Mouse (Mus musculus) left cerebral cortex, postnatal 25 days (tissue): ENCODE measurements around the gene Pcbp1. TPM values are rescaled to one million over a fixed set of nuclear protein-coding genes. Genes with fewer than 3 reads are reported as not detected.
A peak's percentile ranks its signal among the peaks of the same experiment; 100 is the strongest.
"Not testable (repeated sequence)": the region's sequence is repeated elsewhere in the genome, so short reads cannot be mapped to it uniquely, and the experiment has no call there.

ENCODE experiments used
- DNase-seq, 2 experiments: peaks; one replicate each; pipeline ENCODE4 v3.0.0; 2022; ENCODE audit warnings: low spot score in 2 of 2, mixed read lengths in 1 of 2
- intact Hi-C: fragments of 180-260 bp; cut with DNase I; formaldehyde crosslinking; loops from one replicate; pipeline ENCODE4 v1.15.1; 2025
- total RNA-seq, 2 experiments: library from RNA; stranded (reverse); gene quantifications; 2 replicates each; pipeline ENCODE4 v1.2.3; 2021

The Pcbp1 gene
- total RNA-seq: 100 to 1,000 TPM; 183 to 189 TPM

DNA sequence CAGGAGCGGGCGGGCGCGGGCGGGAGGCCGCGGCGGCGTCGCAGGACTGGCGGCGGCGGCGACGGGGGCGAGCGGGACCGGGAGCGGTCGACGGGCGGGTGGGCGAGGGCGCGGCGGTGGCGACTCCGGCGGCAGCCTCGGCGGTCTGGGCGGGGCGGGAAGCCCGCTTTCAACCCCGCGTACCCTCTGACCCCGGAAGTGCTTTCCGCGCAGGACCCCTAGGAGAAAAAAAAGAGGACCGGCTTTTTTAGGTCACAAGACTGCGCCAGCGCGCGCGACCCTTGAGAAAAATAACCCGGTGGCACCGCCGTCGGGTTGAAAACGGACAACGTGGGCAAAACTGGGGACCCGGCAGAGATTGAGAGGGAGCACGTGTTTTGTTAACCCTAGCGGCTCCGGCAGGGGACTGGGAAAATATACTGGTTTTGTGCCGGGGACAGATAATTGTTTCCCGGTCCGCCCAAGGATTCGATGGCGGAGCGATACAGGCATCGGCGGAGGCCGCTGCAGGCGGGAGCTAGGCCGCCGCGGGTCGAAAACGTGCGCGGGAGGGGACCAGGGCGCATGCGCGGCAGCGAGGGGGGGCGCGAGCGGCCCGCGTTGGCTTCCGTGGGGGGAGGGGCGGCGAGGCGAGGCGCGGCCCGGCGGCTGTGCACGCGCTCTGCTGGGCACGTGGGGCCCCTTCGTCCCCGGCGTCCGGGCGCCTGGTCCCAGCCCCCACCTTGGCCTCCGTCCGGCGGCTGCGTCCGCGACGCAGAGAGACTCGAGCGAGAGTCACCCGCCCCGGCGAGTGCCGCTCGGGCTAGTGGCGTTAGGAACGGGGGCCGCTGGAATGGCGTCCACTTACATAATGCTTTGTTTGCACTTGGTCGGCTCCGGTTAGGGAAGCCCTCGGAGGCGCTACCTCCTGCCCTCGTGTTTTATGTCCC is at the start of gene Pcbp1:
Gene Pcbp1, minus strand, starts transcription at position 290 of the 929 bp plus-strand sequence.
- DNase-seq: peak; percentile 97
- intact Hi-C loops: loop anchor here (1.0 to 5.0 kb wide), 3 partner anchors 54 to 206 kb away; partner anchors contain the start of gene Gmcl1

DNA sequence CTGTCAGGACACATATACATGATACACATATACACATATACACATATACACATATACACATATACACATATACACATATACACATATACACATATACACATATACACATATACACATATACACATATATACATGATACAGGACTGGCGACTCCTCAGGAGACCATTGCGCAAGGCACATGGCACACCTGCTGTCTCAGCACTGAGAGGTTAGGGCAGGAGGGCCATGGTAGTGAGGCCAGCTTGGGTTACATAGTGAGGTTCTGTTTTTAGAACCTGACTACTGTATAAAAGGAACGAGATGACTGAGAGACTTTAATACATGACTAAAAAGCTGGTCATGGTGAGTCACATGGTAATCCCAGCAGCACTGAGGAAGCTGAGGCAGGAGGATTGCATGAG is 48.4 kb upstream of the Pcbp1 start:
- no peak for DNase-seq
- intact Hi-C loops: no loop called here

DNA sequence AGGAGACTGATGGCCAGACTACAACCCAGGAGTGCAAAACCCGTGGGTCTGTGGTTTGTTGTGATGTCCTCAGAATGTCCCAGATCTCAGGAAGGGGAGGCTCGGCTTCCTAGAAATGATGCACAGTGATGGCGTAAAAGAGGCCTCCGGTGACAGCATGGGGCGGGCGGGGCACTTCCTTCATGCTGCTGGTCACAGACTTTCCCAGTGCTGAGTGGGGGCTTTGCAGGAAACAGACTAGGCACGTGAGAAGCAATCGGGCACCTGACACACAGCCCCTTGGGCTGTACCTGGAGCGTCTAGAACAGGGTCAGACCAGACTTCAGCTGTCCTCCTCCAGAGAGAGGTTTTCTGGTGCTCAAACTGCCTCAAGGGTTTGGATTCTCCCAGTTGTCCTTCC is 44.7 kb upstream of the Pcbp1 start:
- DNase-seq: no peak
- intact Hi-C loops: no loop called here

DNA sequence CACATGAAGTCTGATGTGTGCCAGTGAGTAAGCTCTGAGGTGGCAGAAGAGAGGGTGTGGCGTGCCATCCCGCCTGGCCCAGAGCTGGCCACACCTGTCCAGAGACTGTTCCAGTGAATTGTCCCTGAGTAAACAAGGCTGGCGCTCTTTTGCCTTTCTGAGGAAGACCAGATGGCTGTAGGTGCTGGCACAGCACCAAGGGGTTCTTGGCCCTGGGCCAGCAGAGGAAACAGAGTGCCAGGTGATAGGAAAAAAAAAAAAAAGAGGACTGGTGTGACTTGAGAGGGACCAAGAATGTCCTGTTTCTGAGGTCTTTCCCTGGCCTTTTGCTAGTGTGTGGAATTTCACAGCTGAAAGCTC is 43.3 kb upstream of the Pcbp1 start:
- no peak for DNase-seq
- intact Hi-C loops: no loop called here

- intact Hi-C loops: no loop called here
- no peak for DNase-seq
Observed at GRCm38 (mm10) chr6:86568816-86569460, 42.8 kb upstream of the Pcbp1 start.

DNA sequence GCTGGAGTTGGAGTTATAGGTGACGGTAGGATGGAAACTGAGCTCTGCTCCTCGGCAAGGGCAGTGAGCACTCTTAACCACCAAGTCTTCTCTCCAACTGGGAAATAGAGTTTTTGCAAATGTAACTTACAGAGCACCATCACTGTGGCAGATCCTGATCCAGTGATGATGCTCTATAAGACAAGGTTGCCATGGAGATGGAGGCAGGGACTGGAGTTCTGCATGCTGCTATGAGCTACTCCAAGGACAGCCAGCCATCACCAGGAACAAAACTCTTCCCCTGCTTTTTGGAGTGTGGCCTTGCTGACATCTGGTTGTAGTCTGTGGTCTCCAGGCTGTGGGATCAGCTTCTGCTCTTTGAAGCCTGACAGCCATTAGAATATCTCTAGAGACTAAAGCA is 39.7 kb upstream of the Pcbp1 start:
- peak in 1 of 2 experiments; percentile 17 for DNase-seq
- intact Hi-C loops: no loop called here

DNA sequence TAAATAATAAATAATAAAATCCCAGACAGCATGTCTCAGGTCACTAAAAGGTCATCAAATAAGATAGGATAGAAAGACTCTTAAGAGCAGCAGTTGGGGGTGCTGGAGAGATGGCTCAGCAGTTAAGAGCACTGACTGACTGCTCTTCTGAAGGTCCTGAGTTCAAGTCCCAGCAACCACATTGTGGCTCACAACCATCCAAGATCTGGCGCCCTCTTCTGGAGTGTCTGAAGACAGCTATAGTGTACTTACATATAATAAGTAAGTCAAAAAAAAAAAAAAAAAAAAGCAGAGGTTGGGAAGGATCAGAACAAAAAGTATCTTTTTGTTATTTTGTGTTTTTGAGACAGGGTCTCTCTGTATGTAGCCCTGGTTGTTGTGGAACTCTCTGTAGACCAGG is 31.1 kb upstream of the Pcbp1 start:
- DNase-seq, intact Hi-C loops: not testable (repeated sequence)

- intact Hi-C loops: no loop called here
- no peak for DNase-seq
Observed at GRCm38 (mm10) chr6:86556345-86557058, 30.4 kb upstream of the Pcbp1 start.

DNA sequence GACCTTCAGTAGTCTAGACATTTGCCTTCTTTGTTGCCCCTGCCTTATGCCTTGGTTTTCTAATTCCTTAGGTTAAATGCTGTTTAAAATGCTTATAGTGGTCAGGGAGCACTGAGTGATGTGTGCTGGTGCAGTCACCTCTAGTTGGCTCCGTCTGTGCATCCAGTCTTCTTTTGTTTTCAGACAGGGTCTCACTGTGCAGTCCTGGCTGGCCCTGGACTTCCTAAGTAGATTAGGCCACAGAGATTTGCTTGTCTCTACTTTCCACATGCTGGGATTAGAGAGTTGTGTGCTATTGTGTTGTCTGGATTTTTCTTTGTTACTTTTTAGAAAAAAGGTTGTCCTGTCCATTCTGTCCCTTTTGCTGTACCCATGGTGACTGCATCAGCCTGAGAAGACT is 24.5 kb upstream of the Pcbp1 start:
- DNase-seq: no peak
- intact Hi-C loops: no loop called here

DNA sequence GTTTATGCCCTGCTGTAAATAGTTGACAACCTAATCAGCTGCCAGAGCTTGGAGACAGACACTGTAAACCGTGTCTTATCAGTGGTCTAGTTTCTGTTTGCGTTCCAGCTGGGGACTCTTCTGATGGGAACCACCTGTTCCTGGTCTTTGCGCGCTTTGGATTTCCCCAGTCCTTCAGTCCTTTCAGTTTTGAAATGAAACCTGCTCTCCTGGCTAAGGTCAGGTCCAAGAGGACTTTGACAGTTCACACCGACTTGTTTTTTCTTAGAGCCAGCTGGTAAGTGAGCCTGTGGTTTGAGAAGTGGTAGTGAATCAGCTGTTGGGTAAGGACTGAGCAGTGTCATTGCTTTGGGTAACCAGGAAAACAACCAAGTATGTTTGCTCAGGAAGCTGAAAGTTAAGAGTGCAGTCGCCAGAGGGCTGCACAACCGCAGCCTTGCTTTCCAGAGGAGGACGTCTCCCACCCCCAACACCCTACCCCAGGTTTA is 21.8 kb upstream of the Pcbp1 start:
- intact Hi-C loops: loop anchor here (5.0 kb wide), 1 partner anchor 119 kb away; the partner anchor contains the start of gene Mxd1
- no peak for DNase-seq

DNA sequence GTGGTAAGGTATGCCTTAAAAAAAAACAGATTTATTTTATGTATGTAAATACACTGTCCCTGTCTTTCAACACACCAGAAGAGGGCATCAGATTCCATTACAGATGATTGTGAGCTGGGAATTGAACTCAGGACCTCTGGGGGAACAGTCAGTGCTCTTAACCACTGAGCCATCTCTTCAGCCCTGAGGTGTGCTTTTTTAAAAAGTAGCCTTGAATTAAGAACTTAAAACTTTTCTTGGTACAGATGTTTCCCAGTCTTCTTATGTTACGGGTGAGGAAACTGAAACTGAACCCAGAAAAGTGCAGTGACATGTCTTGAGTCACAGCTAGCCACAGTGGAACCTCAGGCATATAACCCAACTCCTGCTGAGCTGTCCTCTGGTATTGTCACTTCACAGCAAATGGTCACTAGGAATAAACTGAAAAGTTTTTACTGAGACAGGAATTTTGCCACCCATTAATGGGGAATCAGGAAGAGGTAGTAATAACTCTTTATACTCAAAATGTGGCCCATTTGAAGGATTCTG is 21.2 kb upstream of the Pcbp1 start:
- intact Hi-C loops: loop anchor here (5.0 kb wide), 1 partner anchor 120 kb away; the partner anchor contains the start of gene Mxd1
- DNase-seq: no peak

GRCm38 (mm10) chr6:86545236-86545635 is 19.1 kb upstream of the Pcbp1 start:
- intact Hi-C loops: loop anchor here (5.0 kb wide), 1 partner anchor 122 kb away; the partner anchor contains the start of gene Mxd1
- DNase-seq: peak in 1 of 2 experiments; percentile 55

- intact Hi-C loops: no loop called here
Observed at GRCm38 (mm10) chr6:86543869-86544268, 17.7 kb upstream of the Pcbp1 start.

DNA sequence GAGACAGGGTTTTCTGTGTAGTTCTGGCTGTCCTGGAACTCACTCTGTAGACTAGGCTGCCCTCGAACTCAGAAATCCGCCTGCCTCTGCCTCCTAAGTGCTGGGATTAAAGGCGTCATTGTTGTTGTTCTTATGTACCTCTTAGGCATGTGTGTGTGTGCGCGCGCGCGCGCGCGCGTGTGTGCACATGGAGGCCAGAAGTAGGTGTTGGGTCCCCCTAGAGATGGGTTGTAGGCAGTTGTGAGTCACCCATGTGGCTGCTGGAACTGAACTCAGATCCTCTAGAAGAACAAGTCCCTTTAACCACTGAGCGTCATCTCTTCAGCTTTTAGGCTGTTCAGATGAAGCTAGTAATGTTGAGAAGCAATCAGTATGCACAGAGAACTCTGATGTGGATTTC is 16.9 kb upstream of the Pcbp1 start:
- intact Hi-C loops: no loop called here
- DNase-seq: no peak

More at GRCm38 (mm10) chr6:86543869-86544268, 17.7 kb upstream of the Pcbp1 start:
- no peak for DNase-seq

GRCm38 (mm10) chr6:86541650-86542049 is 15.5 kb upstream of the Pcbp1 start:
- DNase-seq: no peak
- intact Hi-C loops: no loop called here

DNA sequence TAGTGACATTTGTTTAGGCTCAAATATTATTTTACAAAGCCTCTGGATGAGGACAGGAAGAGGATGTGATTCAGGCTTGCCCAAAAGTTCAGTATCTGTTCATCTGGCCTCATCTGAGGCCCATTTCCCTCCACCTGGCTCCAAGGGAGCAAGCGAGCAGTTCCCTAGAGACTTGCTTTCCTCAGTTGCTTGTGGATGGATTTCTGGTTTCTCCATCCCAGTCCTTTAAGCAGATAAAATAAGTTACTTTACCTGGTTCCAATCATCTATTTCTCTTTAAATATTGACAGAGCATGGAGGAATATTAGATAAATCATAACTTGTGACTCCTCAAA is 2.3 kb upstream of the Pcbp1 start:
- DNase-seq: no peak
- intact Hi-C loops: loop anchor here (5.0 kb wide), 1 partner anchor 204 kb away; the partner anchor contains the start of gene Gmcl1

DNA sequence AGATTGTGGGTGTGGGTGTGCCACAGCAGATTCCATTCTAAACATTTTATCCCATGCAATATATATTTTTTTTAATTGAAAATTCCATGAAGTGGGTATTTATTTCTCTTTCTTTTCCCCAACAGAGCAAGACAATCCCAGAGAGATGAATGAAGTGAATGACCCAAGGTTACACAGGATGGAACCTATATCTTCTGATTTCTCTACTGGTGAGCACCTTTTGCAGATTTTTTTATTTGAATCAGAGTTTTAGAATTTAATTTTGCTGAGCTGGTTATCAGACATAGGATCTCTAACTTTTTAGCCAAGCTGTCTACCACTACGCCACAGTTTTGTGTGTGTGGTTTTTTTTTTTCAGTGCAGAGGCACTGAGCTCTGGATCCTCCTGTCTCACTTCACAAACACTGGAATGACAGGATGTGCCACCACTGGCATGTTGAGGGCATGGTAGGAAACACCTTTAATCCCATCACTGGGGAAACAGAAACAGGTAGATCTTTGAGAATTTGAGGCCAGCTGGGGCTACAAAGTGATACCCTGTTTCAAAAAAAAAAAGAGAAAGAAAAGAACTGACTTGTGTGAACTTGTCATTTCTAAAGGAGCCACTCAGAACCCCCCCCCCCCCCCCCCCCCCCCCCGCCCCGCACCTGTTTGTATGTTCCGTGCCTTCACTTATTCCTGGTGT is 1.8 kb upstream of the Pcbp1 start:
- no peak for DNase-seq
- intact Hi-C loops: loop anchor here (1.0 to 5.0 kb wide), 3 partner anchors 56 to 204 kb away; partner anchors contain the start of gene Gmcl1

DNA sequence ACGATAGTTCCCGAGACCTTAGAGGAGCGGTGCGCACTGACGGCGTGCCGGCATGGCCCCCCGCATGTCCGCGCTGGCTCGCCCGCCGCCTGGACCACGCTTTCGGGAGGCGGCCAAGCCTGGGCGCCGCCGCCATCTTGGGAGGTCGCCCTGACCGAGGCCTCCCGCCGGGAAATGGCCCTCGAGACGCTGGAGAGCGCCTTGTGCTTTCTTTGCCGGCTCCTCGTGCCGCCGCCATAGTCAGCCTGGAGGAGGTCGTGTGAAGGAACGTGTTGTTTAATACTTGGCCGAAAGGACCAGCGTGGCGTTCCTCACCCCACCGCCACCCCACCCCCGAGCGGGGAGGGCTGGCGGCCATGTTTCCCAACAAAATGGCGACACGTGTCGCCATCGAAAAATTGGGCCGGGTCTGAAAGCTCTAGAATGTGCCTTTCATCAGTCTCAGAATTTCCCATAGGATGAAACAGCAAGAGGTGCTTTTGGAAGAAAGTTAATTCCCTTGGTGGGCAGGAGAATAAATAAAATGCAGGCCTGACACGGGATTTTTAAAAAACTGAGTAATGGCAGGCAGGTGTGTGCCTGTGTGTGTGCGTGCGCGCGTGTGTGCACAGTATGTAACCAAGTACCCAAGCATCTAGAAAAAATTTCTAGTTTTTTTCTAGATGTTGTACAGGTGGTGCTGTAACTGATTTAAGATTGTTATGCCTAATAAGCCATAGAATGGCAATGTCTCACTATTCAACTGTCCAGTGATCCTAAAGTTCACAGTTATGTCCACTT is 1.0 kb upstream of the Pcbp1 start:
- no peak for DNase-seq
- intact Hi-C loops: loop anchor here (1.0 to 5.0 kb wide), 4 partner anchors 55 to 205 kb away; partner anchors contain the start of gene Gmcl1
